Mouse (Mus musculus) bone marrow, adult 2 months (tissue): Measurements from ENCODE around the gene Ptpre.

Experiments
- CTCF ChIP-seq: fragments of 200-500 bp; IDR thresholded peaks from 2 replicates; pipeline ENCODE4 v1.5.1; 2011; ENCODE audit warnings: low read length, control low read depth; ENCODE audit not compliant: control insufficient read depth, insufficient read depth
- POLR2A ChIP-seq: fragments of 200-500 bp; IDR thresholded peaks from 2 replicates; pipeline ENCODE4 v1.6.1; 2011; ENCODE audit warnings: low read depth, mild to moderate bottlenecking, control low read depth, low read length, borderline replicate concordance; ENCODE audit not compliant: control insufficient read depth

DNA sequence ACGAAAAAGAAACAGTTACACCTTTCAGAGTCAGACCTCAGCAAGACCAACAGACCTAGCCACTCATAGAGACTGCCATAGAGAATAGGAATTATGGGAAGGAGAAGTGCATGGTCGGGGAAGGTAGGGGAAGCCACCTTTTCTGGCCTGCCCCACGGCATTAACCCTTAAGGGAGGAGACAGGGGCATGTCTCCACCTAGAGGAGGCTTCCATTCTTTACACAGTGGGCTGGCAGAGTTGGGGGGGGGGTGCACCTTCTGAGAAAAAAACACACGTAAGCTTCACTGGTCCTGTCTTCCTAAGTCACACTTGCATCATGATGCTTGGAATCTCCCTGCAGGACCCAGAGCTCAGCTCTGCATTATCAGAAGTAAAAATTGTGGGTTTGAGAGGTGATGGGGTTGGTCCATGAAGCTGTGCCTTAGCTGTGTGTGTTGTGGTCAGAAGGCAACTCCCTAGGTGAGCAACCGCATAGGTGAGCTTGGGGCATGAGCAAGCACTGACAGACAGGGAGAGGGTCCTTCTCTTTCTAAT, 58.4 kb downstream of the Ptpre start:
- TF ChIP-seq CTCF (no peak), POLR2A (no peak)
